Mouse (Mus musculus) heart, embryonic 13.5 days (tissue): ENCODE results near the gene Setd3. TPM values are rescaled to one million over a fixed set of nuclear protein-coding genes. Genes with fewer than 3 reads are reported as not detected.

Experiments used
- ATAC-seq: fragments of 200-750 bp; cut with Nextera tagmentation; 2 replicates; pipeline ENCODE4 v1.8.0; 2017; ENCODE audit warnings: moderate TSS enrichment; ENCODE audit not compliant: insufficient number of reproducible peaks, low FRiP score, low TSS enrichment; ENCODE audit errors: extremely low read depth
- H3K27ac ChIP-seq: fragments of 300-500 bp; sonication (generic); replicated peaks from 2 replicates; pipeline ENCODE4 v1.5.1; 2015; ENCODE audit warnings: moderate library complexity, mild to moderate bottlenecking, inconsistent platforms
- H3K27me3 ChIP-seq: fragments of 300-500 bp; sonication (generic); replicated peaks from 2 replicates; pipeline ENCODE4 v1.6.1; 2015; ENCODE audit warnings: mild to moderate bottlenecking, inconsistent platforms
- H3K36me3 ChIP-seq: fragments of 300-500 bp; sonication (generic); 2 replicates; pipeline ENCODE4 v1.6.1; 2015; ENCODE audit warnings: mild to moderate bottlenecking, inconsistent platforms
- H3K4me1 ChIP-seq: fragments of 300-500 bp; sonication (generic); 2 replicates; pipeline ENCODE4 v1.6.1; 2015; ENCODE audit warnings: inconsistent platforms
- H3K4me2 ChIP-seq: fragments of 300-500 bp; sonication (generic); 2 replicates; pipeline ENCODE4 v1.6.1; 2015; ENCODE audit warnings: inconsistent platforms, mild to moderate bottlenecking, moderate library complexity
- H3K4me3 ChIP-seq: fragments of 300-500 bp; sonication (generic); 2 replicates; pipeline ENCODE4 v1.5.1; 2015; ENCODE audit warnings: moderate library complexity, mild to moderate bottlenecking, inconsistent platforms
- H3K9ac ChIP-seq: fragments of 300-500 bp; sonication (generic); 2 replicates; pipeline ENCODE4 v1.6.1; 2015; ENCODE audit warnings: inconsistent platforms, mild to moderate bottlenecking, moderate library complexity
- H3K9me3 ChIP-seq: fragments of 300-500 bp; sonication (generic); 2 replicates; pipeline ENCODE4 v1.6.1; 2016; ENCODE audit warnings: inconsistent platforms
- whole genome bisulfite sequencing: fragments of 180-500 bp; shearing (Covaris S2); methylation state at CpG from one replicate; pipeline ENCODE4 v1.1.7; 2015; ENCODE audit warnings: mixed read lengths; 5-methylcytosine and 5-hydroxymethylcytosine counted together
- polyA plus RNA-seq: library from polyadenylated mRNA; unstranded; fragments of >200 nt; fragmentation: Nextera tagmentation; extraction: Ambion mirVana; gene quantifications from 2 replicates; pipeline ENCODE4 v1.2.1, GENCODE M21; 2015

Setd3 gene
- polyA plus RNA-seq, 1 experiment from 2014 or later: 63.0 TPM

DNA sequence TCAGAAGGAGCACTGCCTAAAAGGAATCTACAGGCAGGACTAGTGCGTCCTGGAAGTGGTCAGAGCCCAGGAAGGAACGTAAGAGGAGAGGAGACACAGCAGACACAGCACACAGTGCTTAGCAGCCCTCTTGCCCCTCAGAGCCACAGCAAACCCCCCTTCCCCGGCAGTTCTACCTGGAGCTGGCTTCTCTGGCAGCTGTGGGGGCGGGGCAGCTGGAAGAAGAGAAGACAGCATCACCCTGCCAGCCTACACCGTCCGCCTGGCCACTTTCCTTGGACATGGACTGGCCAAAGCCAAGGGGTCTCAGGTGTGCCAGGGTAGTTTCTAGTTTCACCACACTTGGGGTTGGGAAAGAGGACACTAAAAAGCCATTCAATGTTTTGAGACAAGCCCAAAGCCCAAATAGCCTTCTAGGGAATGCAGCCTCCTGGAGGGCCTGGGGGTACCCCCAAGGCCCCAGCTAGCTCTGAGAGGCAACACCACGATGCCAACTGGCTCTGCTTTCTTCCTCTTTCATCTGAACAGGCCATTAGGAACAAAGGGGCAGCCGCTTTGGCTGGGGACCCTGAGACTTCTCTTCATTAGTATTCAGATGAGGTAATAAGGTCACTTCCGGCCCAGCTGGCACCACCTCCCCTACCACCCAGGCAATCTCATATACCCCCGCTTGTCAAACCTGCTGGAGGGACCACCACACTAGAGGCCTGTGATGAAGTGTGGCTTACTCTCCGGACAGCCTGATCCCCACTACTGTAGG, 37.7 kb upstream of the Setd3 start:
- Histone ChIP-seq H3K4me1 (peaks cover 77% of the 10 kb centered on the region), H3K36me3 (no peaks in the 10 kb centered on the region), H3K27ac (no peak overlapping the region), H3K4me3 (no peak overlapping the region), H3K27me3 (no peaks in the 10 kb centered on the region), H3K9me3 (no peaks in the 10 kb centered on the region), H3K9ac (no peak overlapping the region), H3K4me2 (no peak overlapping the region)
- ATAC-seq: no peak
- WGBS: 75% methylated on average over 11 of the region's 11 CpGs

DNA sequence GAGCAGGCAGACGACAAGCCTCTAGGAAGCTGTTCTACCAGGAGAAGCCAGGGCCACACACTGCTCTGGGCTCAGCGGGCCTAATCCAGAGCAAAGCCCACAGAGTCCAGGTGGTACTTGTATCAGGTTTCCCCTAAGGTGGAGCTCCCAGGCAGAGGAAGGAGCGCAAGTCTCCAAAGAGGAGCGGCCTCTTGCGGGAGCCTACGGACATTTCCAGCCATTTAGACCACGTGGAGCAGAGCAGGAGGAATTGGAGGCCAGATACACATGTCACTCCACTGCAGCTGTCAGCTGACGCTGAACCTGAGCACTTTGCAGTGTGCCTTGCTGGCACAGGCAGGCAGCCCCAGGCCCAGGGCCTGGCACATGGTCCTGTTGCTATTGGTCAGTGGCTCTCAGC, 36.0 kb upstream of the Setd3 start:
- peak overlapping the region; percentile 47 for H3K9ac ChIP-seq
- H3K27ac ChIP-seq: peak overlapping the region; percentile 36; the same call in 1 of the 2 replicates
- peaks cover 67% of the 10 kb centered on the region for H3K4me1 ChIP-seq
- H3K4me2 ChIP-seq: no peak overlapping the region
- 41% methylated on average over 8 of the region's 8 CpGs for WGBS
- no peak overlapping the region for H3K4me3 ChIP-seq
- no peak for ATAC-seq
- no peaks in the 10 kb centered on the region; the same call in 1 of the 2 replicates for H3K36me3 ChIP-seq
- H3K27me3 ChIP-seq: no peaks in the 10 kb centered on the region
- H3K9me3 ChIP-seq: no peaks in the 10 kb centered on the region

DNA sequence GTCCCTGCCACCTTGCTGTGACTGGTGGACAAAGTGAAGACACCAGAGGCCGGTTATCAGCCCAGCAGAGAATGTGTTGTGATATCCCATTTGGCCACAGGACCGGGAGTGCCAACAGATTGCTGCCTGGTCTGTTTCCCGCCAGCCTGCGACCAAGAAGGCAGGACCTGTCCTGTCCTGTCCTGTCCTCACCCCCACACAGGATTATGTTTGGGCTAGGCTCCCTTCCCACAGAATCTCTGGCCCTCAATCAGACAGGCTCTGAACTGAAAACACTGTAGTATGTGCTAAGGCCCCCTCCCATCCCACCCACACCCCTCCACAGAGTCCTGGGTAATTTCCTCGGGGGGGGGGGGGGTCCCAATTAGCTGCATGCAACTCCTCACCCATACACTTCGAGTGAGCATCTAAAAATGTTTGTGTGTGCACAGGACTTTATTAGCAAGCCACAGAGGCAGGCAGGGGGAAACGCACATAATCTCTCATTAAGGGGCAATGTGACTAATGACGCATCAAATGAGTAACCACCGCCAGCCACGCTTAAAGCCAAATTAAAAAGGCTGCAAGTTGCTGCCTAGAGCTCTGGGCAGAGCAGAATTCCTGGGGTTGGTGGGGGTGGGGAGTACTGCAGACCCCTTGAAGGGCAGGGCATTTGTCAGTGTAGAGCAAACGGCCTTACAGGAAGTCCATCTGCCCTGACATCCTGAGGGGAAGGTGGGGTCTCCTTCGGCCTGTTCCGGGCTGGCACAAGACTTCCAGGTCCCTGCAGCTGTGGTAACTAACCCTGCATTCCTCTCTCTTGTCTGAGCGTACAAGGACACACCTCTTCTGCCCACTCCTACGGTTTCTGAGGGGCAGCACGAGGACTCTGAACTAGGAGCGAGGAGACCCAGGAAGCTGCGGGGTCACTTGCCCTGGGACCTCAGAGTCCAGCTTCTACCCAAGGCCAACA, 34.3 kb upstream of the Setd3 start:
- Histone ChIP-seq H3K9ac (peak overlapping the region; percentile 66), H3K4me2 (no peak overlapping the region), H3K27ac (0 out of 2 replicates have a peak overlapping the region, but pooled peaks have one; percentile 2), H3K4me1 (peaks cover 68% of the 10 kb centered on the region), H3K27me3 (no peaks in the 10 kb centered on the region), H3K36me3 (no peaks in the 10 kb centered on the region; the same call in 1 of the 2 replicates), H3K4me3 (no peak overlapping the region), H3K9me3 (no peaks in the 10 kb centered on the region)
- no peak for ATAC-seq
- 38% methylated on average over 18 of the region's 18 CpGs for WGBS

DNA sequence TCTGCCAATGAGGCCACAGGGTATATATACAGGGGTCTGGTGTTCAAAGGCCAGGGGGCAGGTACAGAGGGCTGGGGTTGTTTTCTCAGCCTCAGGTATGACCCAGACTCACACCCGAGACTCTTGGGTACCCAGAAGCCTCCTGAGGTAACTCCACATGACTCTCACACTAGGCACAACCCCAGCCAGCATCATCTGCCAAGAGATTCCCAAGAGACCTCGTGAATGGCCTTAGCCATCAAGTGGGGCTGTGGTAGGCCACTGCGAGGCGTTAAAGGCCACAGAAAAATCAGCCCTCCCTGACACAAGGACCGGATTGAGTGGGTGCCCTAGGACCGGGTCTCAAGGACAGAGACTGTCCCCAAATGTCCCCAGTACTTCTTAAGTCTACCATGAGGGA, 33.4 kb upstream of the Setd3 start:
- WGBS: 64% methylated on average over 6 of the region's 6 CpGs
- Histone ChIP-seq H3K9me3 (no peaks in the 10 kb centered on the region), H3K4me1 (peaks cover 60% of the 10 kb centered on the region), H3K4me3 (no peak overlapping the region), H3K27ac (no peak overlapping the region), H3K27me3 (no peaks in the 10 kb centered on the region), H3K36me3 (no peaks in the 10 kb centered on the region; the same call in 1 of the 2 replicates), H3K4me2 (no peak overlapping the region), H3K9ac (no peak overlapping the region)
- no peak for ATAC-seq

DNA sequence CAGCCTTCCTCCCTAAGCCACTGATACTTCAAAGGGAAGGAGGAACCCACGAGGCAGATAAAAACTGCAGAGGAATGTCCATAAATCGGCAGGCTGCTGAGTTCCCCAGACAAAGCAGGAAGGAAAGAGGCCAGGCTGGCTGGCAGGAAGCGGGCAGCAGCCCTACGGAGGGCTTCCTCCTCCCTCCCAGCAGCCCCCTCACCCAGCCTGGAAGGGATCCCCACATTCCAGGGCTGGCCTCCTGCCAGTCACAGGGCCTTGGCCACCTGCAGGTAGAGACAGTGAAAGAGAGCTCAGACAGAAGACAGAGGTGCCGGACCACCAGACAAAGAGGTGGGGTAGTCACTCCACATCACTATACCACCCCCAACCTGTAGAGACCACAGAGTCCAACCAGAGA, 33.0 kb upstream of the Setd3 start:
- Histone ChIP-seq H3K9ac (peak overlapping the region; percentile 59), H3K9me3 (no peaks in the 10 kb centered on the region), H3K36me3 (peaks cover 4% of the 10 kb centered on the region; the same call in 1 of the 2 replicates), H3K27ac (no peak overlapping the region; the same call in 1 of the 2 replicates), H3K4me3 (no peak overlapping the region), H3K4me2 (no peak overlapping the region), H3K27me3 (no peaks in the 10 kb centered on the region), H3K4me1 (peaks cover 60% of the 10 kb centered on the region)
- 34% methylated on average over 5 of the region's 5 CpGs for WGBS
- no peak for ATAC-seq

DNA sequence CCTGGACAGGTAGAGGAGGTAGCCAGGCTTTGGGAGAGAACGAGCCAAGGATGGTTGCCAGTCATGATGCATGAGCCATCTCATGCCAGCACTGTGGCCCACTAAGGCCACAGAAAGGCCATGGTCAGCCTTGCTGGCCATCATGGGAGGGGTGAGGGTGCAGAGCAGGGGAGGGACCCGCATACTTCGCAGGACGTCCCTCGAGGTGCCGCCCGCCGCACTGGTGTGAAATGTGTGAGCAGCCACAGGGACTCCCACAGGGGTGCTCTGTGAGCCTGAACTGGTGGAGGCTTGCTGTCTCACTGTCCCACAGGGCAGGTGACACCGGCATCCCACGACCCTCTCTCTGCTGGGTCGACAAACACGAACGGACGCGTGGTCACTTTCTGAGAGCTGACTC, 31.5 kb upstream of the Setd3 start:
- ATAC-seq: no peak
- Histone ChIP-seq H3K4me1 (peaks cover 60% of the 10 kb centered on the region), H3K27me3 (no peaks in the 10 kb centered on the region), H3K9ac (no peak overlapping the region), H3K36me3 (peaks cover 14% of the 10 kb centered on the region), H3K27ac (no peak overlapping the region), H3K4me3 (no peak overlapping the region), H3K4me2 (no peak overlapping the region), H3K9me3 (no peaks in the 10 kb centered on the region)
- 85% methylated on average over 14 of the region's 15 CpGs for WGBS

DNA sequence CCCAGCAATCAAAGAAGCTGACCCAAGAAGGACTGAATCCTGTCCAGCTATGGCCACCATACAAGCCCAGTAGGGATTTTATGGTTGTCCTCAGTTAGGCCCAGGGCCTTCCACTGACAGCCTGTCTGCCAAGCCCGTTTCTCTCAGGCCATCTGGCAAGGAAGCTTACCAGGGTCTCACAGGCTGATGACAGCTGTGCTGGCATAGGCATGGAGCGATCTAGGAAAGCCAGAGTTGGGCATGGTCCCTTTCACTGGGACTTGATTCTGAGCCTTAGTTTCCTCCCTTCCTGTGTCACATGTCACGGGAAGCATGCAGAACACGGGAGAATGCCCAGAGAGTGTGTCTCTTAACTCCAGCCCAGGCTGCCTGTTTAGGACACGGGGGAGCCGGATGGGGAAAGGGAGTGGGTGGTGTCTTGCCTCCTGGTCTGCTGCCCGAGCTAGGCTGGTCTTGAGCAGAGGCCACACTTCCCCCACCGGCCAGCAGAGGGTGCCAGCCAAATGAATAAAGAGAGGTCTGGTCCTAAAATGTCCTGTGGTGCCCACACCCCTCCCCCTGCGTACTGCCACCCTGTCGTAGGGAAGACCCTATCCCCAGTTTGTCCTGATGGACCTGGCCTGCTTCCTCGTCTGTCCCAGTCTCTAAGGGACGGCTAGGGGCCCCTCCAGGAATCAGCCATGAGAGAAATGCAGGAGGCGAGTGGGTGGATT, 29.8 kb upstream of the Setd3 start:
- Histone ChIP-seq H3K27me3 (no peaks in the 10 kb centered on the region), H3K9me3 (no peaks in the 10 kb centered on the region), H3K4me2 (no peak overlapping the region), H3K4me1 (peaks cover 43% of the 10 kb centered on the region), H3K4me3 (no peak overlapping the region), H3K36me3 (peaks cover 31% of the 10 kb centered on the region), H3K27ac (no peak overlapping the region), H3K9ac (no peak overlapping the region)
- 25% methylated on average over 13 of the region's 13 CpGs for WGBS
- ATAC-seq: no peak

DNA sequence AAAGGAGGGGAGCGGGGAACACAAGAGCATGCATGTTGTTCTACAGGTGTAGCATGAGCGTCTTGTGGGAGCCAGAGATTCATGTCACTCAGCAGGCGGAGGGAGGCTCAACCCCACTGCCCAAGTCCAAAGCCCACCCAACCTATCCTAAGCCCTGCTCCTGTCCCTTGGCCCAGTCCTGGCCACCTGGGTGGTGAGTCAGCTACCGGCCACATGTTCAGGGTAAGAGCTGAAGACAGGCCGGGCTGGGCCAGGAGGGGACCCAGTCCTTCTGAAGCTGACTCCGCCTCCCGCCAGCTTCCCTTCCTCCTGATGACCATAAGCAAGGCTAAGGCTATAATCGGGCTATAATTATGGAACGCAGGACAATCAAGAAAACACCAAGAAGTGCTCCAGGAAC, 29.1 kb upstream of the Setd3 start:
- Histone ChIP-seq H3K4me1 (peaks cover 37% of the 10 kb centered on the region), H3K36me3 (peaks cover 38% of the 10 kb centered on the region), H3K9me3 (no peaks in the 10 kb centered on the region), H3K27me3 (no peaks in the 10 kb centered on the region), H3K4me2 (no peak overlapping the region), H3K27ac (no peak overlapping the region), H3K4me3 (no peak overlapping the region), H3K9ac (no peak overlapping the region)
- WGBS: 88% methylated on average over 9 of the region's 9 CpGs
- ATAC-seq: no peak

DNA sequence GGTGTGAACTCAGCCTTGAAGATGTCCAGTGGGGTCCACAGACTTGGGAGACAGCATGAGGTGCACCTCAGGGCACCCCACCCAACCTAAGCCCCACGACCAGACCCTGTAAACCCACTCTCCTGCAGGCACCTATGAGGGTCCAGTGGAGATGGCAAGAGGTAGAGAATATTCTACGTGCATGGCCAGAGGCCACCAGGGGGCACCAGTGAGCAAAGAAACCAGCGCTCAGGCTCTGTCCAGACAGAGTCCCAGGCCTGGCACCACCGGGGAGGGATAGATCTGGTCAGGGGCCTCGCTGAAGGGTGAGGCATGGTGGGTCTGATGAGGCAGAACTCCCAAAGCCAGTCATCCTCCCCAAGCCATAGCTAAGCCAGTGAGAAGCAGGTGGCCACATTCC, 27.5 kb upstream of the Setd3 start:
- no peak overlapping the region for H3K27ac ChIP-seq
- no peak overlapping the region for H3K4me3 ChIP-seq
- 8% methylated on average over 5 of the region's 5 CpGs for WGBS
- peak; percentile 30; the same call in 1 of the 2 replicates for ATAC-seq
- H3K4me1 ChIP-seq: peaks cover 21% of the 10 kb centered on the region
- no peak overlapping the region for H3K4me2 ChIP-seq
- H3K27me3 ChIP-seq: no peaks in the 10 kb centered on the region
- H3K36me3 ChIP-seq: peaks cover 52% of the 10 kb centered on the region
- no peak overlapping the region for H3K9ac ChIP-seq
- no peaks in the 10 kb centered on the region for H3K9me3 ChIP-seq

DNA sequence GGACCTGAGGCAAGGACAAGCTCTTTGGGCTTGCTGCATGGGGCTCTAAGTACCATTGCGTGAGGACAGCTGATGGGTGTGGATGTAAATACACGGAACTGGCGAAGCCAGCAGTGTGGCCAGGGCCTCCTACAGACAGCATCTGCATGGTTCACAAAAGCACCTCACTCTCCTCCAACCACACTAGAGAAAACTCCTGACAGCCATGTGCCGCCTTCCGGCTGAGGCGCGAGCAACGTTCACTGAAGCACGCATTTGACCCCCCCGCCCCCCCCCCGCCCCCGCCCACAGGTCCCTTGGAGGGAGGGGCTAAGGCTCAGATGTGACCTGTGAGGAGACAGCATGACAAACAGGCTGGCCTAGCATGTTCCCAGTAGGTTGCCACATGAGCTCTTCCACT, 25.9 kb upstream of the Setd3 start:
- Histone ChIP-seq H3K4me1 (peaks cover 14% of the 10 kb centered on the region), H3K27ac (no peak overlapping the region), H3K4me3 (no peak overlapping the region), H3K9ac (no peak overlapping the region), H3K9me3 (no peaks in the 10 kb centered on the region), H3K4me2 (no peak overlapping the region), H3K36me3 (peaks cover 69% of the 10 kb centered on the region), H3K27me3 (no peaks in the 10 kb centered on the region)
- no peak for ATAC-seq
- 75% methylated on average over 12 of the region's 12 CpGs for WGBS

DNA sequence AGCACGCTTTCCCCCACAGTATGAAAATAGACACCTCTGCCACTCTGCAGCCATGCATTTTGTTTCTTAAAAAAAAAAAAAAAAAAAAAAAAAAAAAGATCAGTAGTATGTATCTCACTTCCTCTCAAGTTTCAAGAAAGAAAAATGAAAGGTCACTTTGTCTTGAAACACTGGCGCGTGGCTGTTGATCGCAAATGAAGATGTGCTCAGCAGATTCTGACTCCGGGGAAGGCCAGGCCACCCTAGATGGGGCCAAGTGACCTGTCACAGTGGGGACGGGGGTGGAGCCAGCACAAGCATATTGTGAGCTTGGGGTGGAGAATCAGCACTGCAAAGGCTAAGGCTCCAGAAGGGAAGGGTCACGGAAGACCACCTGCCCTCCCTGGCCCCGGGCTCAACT, 24.8 kb upstream of the Setd3 start:
- no peak overlapping the region for H3K4me2 ChIP-seq
- no peak overlapping the region for H3K4me3 ChIP-seq
- 75% methylated on average over 8 of the region's 8 CpGs for whole genome bisulfite sequencing
- H3K27me3 ChIP-seq: no peaks in the 10 kb centered on the region
- peaks cover 3% of the 10 kb centered on the region for H3K4me1 ChIP-seq
- peaks cover 80% of the 10 kb centered on the region for H3K36me3 ChIP-seq
- H3K9ac ChIP-seq: no peak overlapping the region
- no peaks in the 10 kb centered on the region for H3K9me3 ChIP-seq
- ATAC-seq: no peak
- no peak overlapping the region for H3K27ac ChIP-seq
